Mouse (Mus musculus): ENCODE results near the gene Osbpl8.
"Not testable (repeated sequence)": the region's sequence is repeated elsewhere in the genome, so short reads cannot be mapped to it uniquely, and the experiment has no call there.

The Osbpl8 gene

GRCm38 (mm10) chr10:111164304-111165218 lies at the start of gene Osbpl8:
TSS of gene Osbpl8 (plus strand) at chr10:111164752.
- DNase-seq (ENCODE audit: low read depth), result peak; percentile 81

GRCm38 (mm10) chr10:111117198-111117845 lies 47.2 kb upstream of the Osbpl8 start:
- DNase-seq (ENCODE audit: low read depth), result no peak

GRCm38 (mm10) chr10:111118292-111118691 lies 46.3 kb upstream of the Osbpl8 start:
- no peak for DNase-seq (ENCODE audit: low read depth)

DNA sequence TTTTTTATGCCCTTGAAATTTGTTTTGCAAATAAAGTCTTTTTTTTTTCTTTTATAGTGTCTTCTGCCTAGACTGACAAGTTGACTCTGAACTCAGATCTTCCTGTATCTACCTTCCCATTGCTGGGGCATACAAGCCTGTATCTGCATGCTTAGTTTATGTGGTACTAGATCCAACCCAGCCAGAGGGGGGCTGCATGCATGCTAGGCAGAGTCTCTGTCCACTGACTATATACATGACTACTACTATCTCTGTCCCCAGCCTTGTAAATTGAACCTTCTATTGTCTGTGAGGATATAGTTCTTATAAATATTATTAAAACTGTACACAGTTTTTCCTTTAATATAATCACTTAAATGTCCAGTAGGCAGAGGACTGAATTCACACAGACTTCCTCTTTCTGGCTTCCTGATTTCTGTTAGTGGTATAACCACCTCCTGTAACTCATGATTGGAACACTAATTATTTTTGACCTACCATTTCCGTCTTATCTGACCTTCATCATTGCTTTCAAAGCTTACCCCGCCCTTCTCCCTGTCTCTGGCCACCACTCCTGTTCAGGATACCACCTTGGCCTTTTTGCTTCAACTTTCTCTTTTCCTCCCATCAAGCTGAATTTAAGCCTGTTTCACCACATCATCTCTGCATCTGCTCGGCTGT lies 45.4 kb upstream of the Osbpl8 start:
- DNase-seq (ENCODE audit: low read depth), result no peak

- DNase-seq (ENCODE audit: low read depth), result no peak
Measured at GRCm38 (mm10) chr10:111119756-111120155, 44.8 kb upstream of the Osbpl8 start.

GRCm38 (mm10) chr10:111122864-111123398 lies 41.6 kb upstream of the Osbpl8 start:
- DNase-seq (ENCODE audit: low read depth), result no peak

DNA sequence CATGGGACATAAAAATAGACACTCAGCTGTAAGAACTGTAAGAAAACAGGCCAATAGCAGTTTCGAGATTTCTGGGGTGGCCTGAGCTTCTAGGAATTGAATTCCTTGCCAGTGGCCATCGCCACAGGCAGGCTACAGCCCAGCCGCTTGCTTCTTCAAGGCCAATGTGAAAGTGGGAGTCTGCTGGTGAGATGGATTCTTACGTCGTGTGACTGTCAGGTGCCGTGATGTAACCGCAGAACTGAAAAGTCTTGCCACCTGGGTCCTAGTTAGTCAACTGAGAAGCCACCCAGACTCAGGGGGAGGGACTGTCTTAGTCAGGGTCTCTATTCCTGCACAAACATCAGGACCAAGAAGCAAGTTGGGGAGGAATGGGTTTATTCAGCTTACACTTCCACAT lies 40.4 kb upstream of the Osbpl8 start:
- DNase-seq (ENCODE audit: low read depth), result no peak

GRCm38 (mm10) chr10:111124767-111125315 lies 39.7 kb upstream of the Osbpl8 start:
- DNase-seq (ENCODE audit: low read depth), result no peak

DNA sequence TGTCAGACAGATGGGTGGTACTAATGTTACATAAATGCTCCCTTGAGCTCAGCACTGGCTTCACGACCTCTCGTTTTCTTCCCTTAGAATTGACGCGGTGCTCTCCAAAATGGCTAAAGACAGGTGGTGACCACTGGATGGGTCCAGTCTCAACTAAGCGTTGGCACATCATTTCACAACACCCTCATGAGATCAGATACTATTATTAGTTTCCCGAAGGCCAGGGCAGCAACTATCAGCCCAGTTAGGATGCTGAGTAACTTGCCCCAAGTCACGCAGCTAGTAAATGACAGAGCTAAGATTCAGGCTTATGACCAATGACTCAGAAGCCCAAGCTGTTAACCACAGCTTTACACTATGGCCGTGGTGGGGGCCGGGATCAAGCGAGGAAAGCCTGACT lies 37.2 kb upstream of the Osbpl8 start:
- DNase-seq (ENCODE audit: low read depth), result no peak

GRCm38 (mm10) chr10:111128493-111128892 lies 36.1 kb upstream of the Osbpl8 start:
- DNase-seq (ENCODE audit: low read depth), result no peak

DNA sequence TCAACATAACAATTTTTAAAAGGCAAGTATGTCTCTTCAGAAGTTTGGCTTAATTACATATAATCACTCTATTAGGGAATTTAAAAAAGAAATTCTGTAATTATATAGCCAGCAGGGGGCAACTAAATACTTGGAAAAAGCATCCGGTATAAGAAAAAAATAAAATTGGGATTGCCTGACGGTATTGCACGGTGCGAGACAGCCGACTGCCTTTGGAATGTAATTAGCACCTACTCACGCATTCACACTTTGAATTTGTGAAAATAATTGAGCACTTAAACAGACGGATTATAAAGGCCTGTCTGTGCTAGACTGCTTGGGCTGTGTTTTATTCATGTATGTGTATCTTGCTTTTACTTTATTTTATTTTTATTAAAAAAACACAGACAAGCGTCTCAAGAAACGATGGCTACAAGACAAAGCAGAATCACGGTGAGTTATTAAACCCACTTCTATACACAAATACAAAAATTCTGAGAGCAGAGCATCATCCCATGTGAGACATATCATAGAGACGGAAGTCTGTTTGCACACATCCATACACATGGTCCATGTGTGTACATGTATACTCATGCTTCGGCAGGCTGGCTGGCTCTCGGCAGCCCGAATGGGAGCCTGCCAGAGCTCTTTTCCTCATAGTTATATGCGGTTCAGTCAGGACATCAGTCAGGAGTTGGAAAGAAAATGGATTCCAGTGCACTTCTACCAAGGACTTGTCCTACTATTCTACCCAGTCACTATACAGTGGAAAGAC lies 34.5 kb upstream of the Osbpl8 start:
- no peak for DNase-seq (ENCODE audit: low read depth)

GRCm38 (mm10) chr10:111130872-111131271 lies 33.7 kb upstream of the Osbpl8 start:
- no peak for DNase-seq (ENCODE audit: low read depth)

DNA sequence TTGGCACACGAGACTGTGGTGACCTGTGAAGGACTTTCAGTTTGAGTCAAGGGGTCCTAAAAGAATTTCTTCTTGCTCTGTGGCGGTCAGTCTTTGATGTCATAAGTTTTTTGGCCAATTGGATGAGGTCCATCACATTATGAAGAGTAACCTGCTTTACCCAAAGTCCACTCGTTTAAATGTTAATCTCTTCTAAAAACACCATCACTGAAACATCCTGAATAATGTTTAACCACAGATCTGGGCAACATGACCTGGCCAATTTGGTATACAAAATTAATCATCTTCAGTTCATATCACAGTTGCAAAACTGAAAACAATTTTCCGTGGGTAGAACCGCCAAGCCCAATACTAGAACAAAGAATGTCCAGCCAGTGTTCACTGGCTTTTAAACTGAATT lies 31.3 kb upstream of the Osbpl8 start:
- DNase-seq (ENCODE audit: low read depth), result no peak

GRCm38 (mm10) chr10:111133936-111134335 lies 30.6 kb upstream of the Osbpl8 start:
- no peak for DNase-seq (ENCODE audit: low read depth)

- no peak for DNase-seq (ENCODE audit: low read depth)
Measured at GRCm38 (mm10) chr10:111134412-111134957, 30.1 kb upstream of the Osbpl8 start.

GRCm38 (mm10) chr10:111136306-111136705 lies 28.2 kb upstream of the Osbpl8 start:
- not testable (repeated sequence) for DNase-seq (ENCODE audit: low read depth)

GRCm38 (mm10) chr10:111137905-111138304 lies 26.6 kb upstream of the Osbpl8 start:
- no peak for DNase-seq (ENCODE audit: low read depth)

DNA sequence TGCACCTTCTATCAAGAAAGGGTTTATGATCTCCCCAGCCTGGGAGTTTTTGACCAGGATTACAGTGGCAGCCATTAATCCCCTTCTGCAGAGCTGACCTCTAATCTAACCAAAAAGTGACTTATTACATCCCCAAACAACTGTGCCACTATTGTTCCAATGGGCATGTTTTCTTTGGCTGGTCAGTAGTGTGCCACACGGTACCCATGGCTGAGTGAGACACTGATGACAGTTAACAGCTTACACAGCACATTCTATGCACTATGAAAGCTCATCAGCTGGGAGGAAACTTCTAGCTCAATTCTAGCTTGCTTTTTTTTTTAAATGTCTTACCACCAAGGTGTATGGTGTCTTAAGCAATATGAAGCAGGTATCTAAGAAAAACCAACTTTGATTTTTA lies 25.4 kb upstream of the Osbpl8 start:
- DNase-seq (ENCODE audit: low read depth), result no peak

- no peak for DNase-seq (ENCODE audit: low read depth)
Measured at GRCm38 (mm10) chr10:111139881-111140280, 24.7 kb upstream of the Osbpl8 start.

DNA sequence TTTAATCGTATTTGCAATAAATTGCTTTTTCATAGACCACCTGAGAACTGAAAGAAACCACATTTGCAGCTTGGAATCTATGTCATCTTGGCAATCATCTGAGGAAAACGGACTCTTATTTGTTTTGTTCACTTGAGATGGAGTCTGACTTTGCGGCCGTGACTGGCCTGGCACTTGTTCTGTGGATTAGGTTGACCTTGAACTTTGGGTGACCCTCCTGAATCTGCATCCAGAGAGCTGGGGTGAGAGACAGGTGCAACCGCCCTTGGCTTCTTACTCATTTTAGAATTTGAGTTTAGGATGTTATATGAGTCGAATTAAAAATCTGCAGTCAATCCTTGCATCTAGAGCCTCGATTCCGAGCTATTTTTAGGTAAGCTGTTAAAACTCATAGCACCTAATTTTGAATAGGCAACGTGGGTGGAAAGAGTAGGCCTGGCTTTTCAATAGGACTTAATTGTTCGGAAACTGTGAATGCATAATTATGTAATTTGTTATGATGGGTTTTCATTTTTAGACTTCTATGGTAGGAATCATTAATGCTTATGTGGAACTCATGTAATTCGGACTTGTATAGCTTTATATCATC lies 20.1 kb upstream of the Osbpl8 start:
- no peak for DNase-seq (ENCODE audit: low read depth)

DNA sequence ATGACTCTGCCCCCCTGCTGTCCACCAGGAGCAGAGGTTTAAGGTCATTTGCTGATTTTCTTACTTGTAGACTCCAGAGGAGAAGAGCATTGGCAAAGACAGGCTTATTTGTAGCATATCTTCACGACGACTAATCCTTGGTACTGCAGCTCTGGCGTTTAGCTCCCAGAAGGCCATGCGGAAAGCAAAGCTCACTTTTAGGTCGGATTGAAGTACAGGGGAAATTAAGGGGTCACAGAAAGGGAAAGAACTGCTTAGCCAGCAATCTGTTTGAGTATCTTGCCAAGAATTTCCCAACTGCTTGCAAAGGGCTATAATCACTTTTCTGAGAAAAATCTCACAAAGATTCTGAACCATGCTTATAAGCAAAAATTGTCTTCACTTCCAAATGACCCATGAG lies 14.8 kb upstream of the Osbpl8 start:
- no peak for DNase-seq (ENCODE audit: low read depth)

Measured in fibroblast of lung, adult 2 months (primary cell).